Mouse (Mus musculus) embryonic facial prominence, embryonic 11.5 days (tissue): ENCODE data around the gene Pou6f1. TPM values are rescaled to one million over a fixed set of nuclear protein-coding genes. Genes with fewer than 3 reads are reported as not detected.

ENCODE experiments used
- ATAC-seq: fragments of 200-750 bp; cut with Nextera tagmentation; replicated peaks from 2 replicates; pipeline ENCODE4 v1.8.0; 2017; ENCODE audit warnings: low read depth; ENCODE audit not compliant: insufficient number of reproducible peaks, low FRiP score, low TSS enrichment
- DNase-seq: peaks from one replicate; pipeline ENCODE4 v3.0.0-alpha.2; 2015; ENCODE audit warnings: low spot score
- H3K27ac ChIP-seq: fragments of 300-500 bp; sonication (generic); replicated peaks from 2 replicates; pipeline ENCODE4 v1.5.1; 2014; ENCODE audit warnings: mild to moderate bottlenecking, low read depth, low read length, control low read depth
- H3K27me3 ChIP-seq: fragments of 300-500 bp; sonication (generic); 2 replicates; pipeline ENCODE4 v1.6.1; 2014; ENCODE audit warnings: mild to moderate bottlenecking, low read length, moderate library complexity, mixed read lengths; ENCODE audit not compliant: control insufficient read depth, insufficient read depth
- H3K36me3 ChIP-seq: fragments of 300-500 bp; sonication (generic); replicated peaks from 2 replicates; pipeline ENCODE4 v1.6.1; 2014; ENCODE audit warnings: low read depth, mild to moderate bottlenecking, low read length, moderate library complexity, mixed read lengths; ENCODE audit not compliant: control insufficient read depth, insufficient read depth
- H3K4me1 ChIP-seq: fragments of 300-500 bp; sonication (generic); 2 replicates; pipeline ENCODE4 v1.6.1; 2014; ENCODE audit warnings: low read length, mixed read lengths; ENCODE audit not compliant: control insufficient read depth, insufficient read depth
- H3K4me2 ChIP-seq: fragments of 300-500 bp; sonication (generic); 2 replicates; pipeline ENCODE4 v1.6.1; 2014; ENCODE audit warnings: low read depth, mild to moderate bottlenecking, control low read depth, low read length, moderate library complexity
- H3K4me3 ChIP-seq: fragments of 300-500 bp; sonication (generic); 2 replicates; pipeline ENCODE4 v1.5.1; 2014; ENCODE audit warnings: low read depth, low read length, control low read depth
- H3K9ac ChIP-seq: fragments of 300-500 bp; sonication (generic); replicated peaks from 2 replicates; pipeline ENCODE4 v1.6.1; 2014; ENCODE audit warnings: mild to moderate bottlenecking, control low read depth, low read length
- H3K9me3 ChIP-seq: fragments of 300-500 bp; sonication (generic); replicated peaks from 2 replicates; pipeline ENCODE4 v1.6.1; 2016; ENCODE audit warnings: mild to moderate bottlenecking, low read length, inconsistent platforms, mixed read lengths; ENCODE audit not compliant: control insufficient read depth
- WGBS: fragments of 180-500 bp; shearing (Covaris S2); extraction: QIAGEN DNeasy Blood & Tissue Kit; methylation state at CpG from one replicate; pipeline ENCODE4 v1.1.7; 2014; 5-methylcytosine and 5-hydroxymethylcytosine counted together
- polyA plus RNA-seq: library from polyadenylated mRNA; unstranded; fragments of >200 nt; fragmentation: Nextera tagmentation; extraction: Ambion mirVana; gene quantifications from 2 replicates; pipeline ENCODE4 v1.2.1, GENCODE M21; 2014

The Pou6f1 gene
- polyA plus RNA-seq = 5.9 TPM in 2 replicates

- peak within 1 kb of the TSS; percentile 84 for H3K9ac ChIP-seq
- no peaks in the 10 kb centered on the region for H3K36me3 ChIP-seq
- under 1% methylated on average over 72 of the region's 76 CpGs for WGBS
- peak within 1 kb of the TSS; percentile 77 for H3K4me3 ChIP-seq
- H3K9me3 ChIP-seq = no peaks in the 10 kb centered on the region
- ATAC-seq (peak; percentile 71), DNase-seq (peak; percentile 34)
- peaks cover 14% of the 10 kb centered on the region for H3K27me3 ChIP-seq
- no peaks in the 10 kb centered on the region; the same call in 1 of the 2 replicates for H3K4me1 ChIP-seq
- H3K27ac ChIP-seq = no peak within 1 kb of the TSS
- peak within 1 kb of the TSS; percentile 92 for H3K4me2 ChIP-seq
These were observed at the start of gene Pou6f1 for GRCm38 (mm10) chr15:100599276-100600046. Pou6f1 (minus strand) TSS chr15:100599984.

- H3K9me3 ChIP-seq = no peaks in the 10 kb centered on the region
- no peaks in the 10 kb centered on the region for H3K36me3 ChIP-seq
- H3K27me3 ChIP-seq = no peaks in the 10 kb centered on the region
- no peak overlapping the region for H3K9ac ChIP-seq
- no peak overlapping the region for H3K4me2 ChIP-seq
- DNase-seq (no peak), ATAC-seq (no peak)
- H3K4me1 ChIP-seq = no peaks in the 10 kb centered on the region
- 81% methylated on average over 6 of the region's 6 CpGs for WGBS
- no peak overlapping the region for H3K27ac ChIP-seq
- no peak overlapping the region for H3K4me3 ChIP-seq
These were observed 46.4 kb upstream of the Pou6f1 start for GRCm38 (mm10) chr15:100646161-100646560.

GRCm38 (mm10) chr15:100642451-100642850, 42.7 kb upstream of the Pou6f1 start:
- H3K27ac ChIP-seq = no peak overlapping the region
- peaks cover 11% of the 10 kb centered on the region; the same call in 1 of the 2 replicates for H3K27me3 ChIP-seq
- H3K4me3 ChIP-seq = no peak overlapping the region
- 90% methylated on average over 7 of the region's 7 CpGs for WGBS
- no peak overlapping the region for H3K9ac ChIP-seq
- H3K9me3 ChIP-seq = no peaks in the 10 kb centered on the region
- ATAC-seq (no peak), DNase-seq (no peak)
- H3K4me2 ChIP-seq = no peak overlapping the region
- H3K36me3 ChIP-seq = no peaks in the 10 kb centered on the region
- H3K4me1 ChIP-seq = no peaks in the 10 kb centered on the region

- Histone ChIP-seq H3K36me3 (no peaks in the 10 kb centered on the region), H3K27me3 (peaks cover 23% of the 10 kb centered on the region), H3K4me1 (peaks cover 2% of the 10 kb centered on the region), H3K9ac (no peak overlapping the region), H3K4me3 (no peak overlapping the region), H3K27ac (no peak overlapping the region), H3K4me2 (no peak overlapping the region), H3K9me3 (no peaks in the 10 kb centered on the region)
- no peak for DNase-seq
- WGBS = 68% methylated on average over 16 of the region's 16 CpGs
- ATAC-seq = no peak
These were observed 41.5 kb upstream of the Pou6f1 start for GRCm38 (mm10) chr15:100641226-100641810.

- H3K27me3 ChIP-seq = peaks cover 31% of the 10 kb centered on the region
- DNase-seq = no peak
These were observed 40.4 kb upstream of the Pou6f1 start for GRCm38 (mm10) chr15:100639972-100640750.

GRCm38 (mm10) chr15:100637661-100638060, 37.9 kb upstream of the Pou6f1 start:
- no peak overlapping the region for H3K9ac ChIP-seq
- H3K9me3 ChIP-seq = no peaks in the 10 kb centered on the region
- DNase-seq (peak; percentile 40), ATAC-seq (no peak)
- H3K27me3 ChIP-seq = peaks cover 40% of the 10 kb centered on the region
- H3K27ac ChIP-seq = no peak overlapping the region
- H3K4me1 ChIP-seq = peaks cover 3% of the 10 kb centered on the region
- H3K4me3 ChIP-seq = no peak overlapping the region
- no peaks in the 10 kb centered on the region for H3K36me3 ChIP-seq
- 19% methylated on average over 6 of the region's 6 CpGs for WGBS
- no peak overlapping the region for H3K4me2 ChIP-seq

More at GRCm38 (mm10) chr15:100639972-100640750, 40.4 kb upstream of the Pou6f1 start:
- no peak overlapping the region for H3K4me3 ChIP-seq
- H3K27ac ChIP-seq = no peak overlapping the region
- WGBS = 72% methylated on average over 16 of the region's 16 CpGs
- H3K4me1 ChIP-seq = peaks cover 3% of the 10 kb centered on the region
- no peaks in the 10 kb centered on the region for H3K36me3 ChIP-seq
- no peaks in the 10 kb centered on the region for H3K9me3 ChIP-seq
- ATAC-seq = no peak
- no peak overlapping the region for H3K9ac ChIP-seq
- H3K4me2 ChIP-seq = no peak overlapping the region

GRCm38 (mm10) chr15:100636700-100637501, 37.1 kb upstream of the Pou6f1 start, which contains the start of gene Smagp:
Smagp (minus strand) TSS chr15:100636940.
- DNase-seq (peak; percentile 44), ATAC-seq (no peak)
- H3K4me3 ChIP-seq = peak within 1 kb of the TSS; percentile 51
- peaks cover 3% of the 10 kb centered on the region for H3K4me1 ChIP-seq
- under 1% methylated on average over 69 of the region's 77 CpGs for WGBS
- no peaks in the 10 kb centered on the region for H3K36me3 ChIP-seq
- H3K4me2 ChIP-seq = peak within 1 kb of the TSS; percentile 93
- H3K27ac ChIP-seq = no peak within 1 kb of the TSS
- H3K27me3 ChIP-seq = peaks cover 40% of the 10 kb centered on the region
- no peaks in the 10 kb centered on the region for H3K9me3 ChIP-seq
- peak within 1 kb of the TSS; percentile 48 for H3K9ac ChIP-seq
